In genomic region chr11:31815855-31816488, GRCm38 (mm10) we compare ENCODE assay signal across 21 mouse cellular contexts. TPM values are rescaled to one million over a fixed set of nuclear protein-coding genes. Genes with fewer than 3 reads are reported as not detected.
DNase-seq lines count a peak whose midpoint lies in the region; ATAC-seq and TF ChIP-seq lines count a peak whose summit lies in the region.
"Had no signal": no experiment of that assay in that cellular context is flagged by ENCODE, and none has a peak within 500 bp of the region (broad histone marks: within the 10 kb centered on the region; RNA-seq: fewer than 3 reads in every experiment).

No protein-coding gene starts in this region.

- 0 out of 2 replicates have a peak, but pooled peaks have one; percentile 16 for ATAC-seq in neural tube, embryonic 14.5 days (ENCODE audit: low read depth)
- ATAC-seq: forebrain, embryonic 14.5 days; midbrain, embryonic 16.5 days had no signal

- H3K4me2 ChIP-seq in neural tube, embryonic 14.5 days (ENCODE audit: low read depth, low read length), result no peak overlapping the region
- H3K4me2 ChIP-seq: liver, embryonic 15.5 days had no signal

- peak; percentile 44 to 74 for DNase-seq in layer of hippocampus, adult 18-20 months (ENCODE audit: low spot score in 2 of 2)
- DNase-seq in layer of hippocampus, postnatal 14 days (ENCODE audit: low spot score in 2 of 2), result no peak
- no peak for DNase-seq in neural tube, embryonic 10.5 days (ENCODE audit: extremely low spot score, low spot score)
- DNase-seq in cerebellum, postnatal 4 days (ENCODE audit: low spot score in 2 of 2), result no peak
- DNase-seq in thymus, postnatal 36 days, result no peak
- DNase-seq: adrenal gland, adult 8-10 months; cerebellum, adult 11-12 months; cerebellum, postnatal 36 days; gastrocnemius, adult 2 months; heart, adult 11 months; kidney, adult 18-20 months; kidney, postnatal 4 days; lung, postnatal 10 days; thymus, postnatal 25 days had no signal

- TF ChIP-seq POLR2A in olfactory bulb, adult 2 months (IDR thresholded peaks at IDR 0.05; ENCODE audit: insufficient read depth, low read depth, low read length), result no peak

- WGBS in neural tube, embryonic 14.5 days, result 66% methylated on average over 12 of the region's 12 CpGs
- WGBS in olfactory bulb, adult 2 months, result 38% methylated on average over 12 of the region's 12 CpGs

- H3K4me1 ChIP-seq in neural tube, embryonic 14.5 days (ENCODE audit: control insufficient read depth, insufficient read depth, low read length), result no peaks in the 10 kb centered on the region
- peaks cover 27% of the 10 kb centered on the region for H3K4me1 ChIP-seq in olfactory bulb, adult 2 months (ENCODE audit: control insufficient read depth, insufficient read depth, low read length)

- no peaks in the 10 kb centered on the region for H3K9me3 ChIP-seq in neural tube, embryonic 14.5 days (ENCODE audit: control insufficient read depth, low read length)
- H3K9me3 ChIP-seq: hindbrain, embryonic 10.5 days; liver, embryonic 15.5 days had no signal

- H3K36me3 ChIP-seq in neural tube, embryonic 14.5 days (ENCODE audit: control insufficient read depth, insufficient read depth, low read length), result no peaks in the 10 kb centered on the region
- H3K36me3 ChIP-seq: hindbrain, embryonic 10.5 days; liver, embryonic 15.5 days had no signal

- H3K9ac ChIP-seq in neural tube, embryonic 14.5 days (replicated peaks; ENCODE audit: low read depth, low read length), result no peak overlapping the region
- H3K9ac ChIP-seq: liver, embryonic 15.5 days had no signal

- H3K27ac ChIP-seq in neural tube, embryonic 14.5 days (ENCODE audit: low read depth, low read length), result no peak overlapping the region
- H3K27ac ChIP-seq in olfactory bulb, adult 2 months (ENCODE audit: insufficient read depth, low read depth, low read length), result peak overlapping the region; percentile 89
- H3K27ac ChIP-seq: gastrocnemius, adult 2 months; hindbrain, embryonic 10.5 days; liver, embryonic 15.5 days had no signal

- no peak overlapping the region for H3K4me3 ChIP-seq in neural tube, embryonic 14.5 days (ENCODE audit: low read depth, low read length)
- no peak overlapping the region for H3K4me3 ChIP-seq in olfactory bulb, adult 2 months (ENCODE audit: insufficient read depth, low read depth, low read length)
- H3K4me3 ChIP-seq: erythroblast, embryonic 14.5 days; gastrocnemius, adult 2 months; hindbrain, embryonic 10.5 days; liver, embryonic 15.5 days had no signal

- no peaks in the 10 kb centered on the region for H3K27me3 ChIP-seq in neural tube, embryonic 14.5 days (ENCODE audit: control insufficient read depth, insufficient read depth, low read length)
- H3K27me3 ChIP-seq: liver, embryonic 15.5 days had no signal

- TF ChIP-seq CTCF in olfactory bulb, adult 2 months (IDR thresholded peaks at IDR 0.05; ENCODE audit: insufficient read depth, low read depth, low read length), result no peak

RNA-seq across cellular contexts. Expression of gene Cpeb4, which starts 56.0 kb away (rescaled TPM):
- total RNA-seq in layer of hippocampus, adult 18-20 months (2021), result 100 to 1,000 TPM; 148 to 155 TPM
- 100 to 1,000 TPM; 125 to 140 TPM for total RNA-seq in layer of hippocampus, postnatal 14 days (2021)
- polyA plus RNA-seq in neural tube, embryonic 14.5 days (2014; fragmentation: Nextera tagmentation; extraction: Ambion mirVana), result 42.6 and 43.4 TPM in 2 replicates
- polyA plus RNA-seq in olfactory bulb, adult 2 months (2012; ENCODE audit: insufficient read depth, insufficient read length, low replicate concordance, missing spikeins), result not detected in 2 replicates

Comparison
In these comparisons a context has a peak if more than half of its experiments do, and no peak if none do; other contexts are left out.
1. DNase-seq: peak in layer of hippocampus, adult 18-20 months (2 of 2); none in layer of hippocampus, postnatal 14 days (0 of 2), neural tube, embryonic 10.5 days (single experiment), cerebellum, postnatal 4 days (0 of 2) and thymus, postnatal 36 days (0 of 2).